Mouse (Mus musculus) heart, embryonic 12.5 days (tissue): ENCODE data around the gene Tktl1. TPM values are rescaled to one million over a fixed set of nuclear protein-coding genes. Genes with fewer than 3 reads are reported as not detected.

ENCODE experiments used
- polyA plus RNA-seq: library from polyadenylated mRNA; unstranded; fragments of >200 nt; fragmentation: Nextera tagmentation; extraction: Ambion mirVana; gene quantifications from 2 replicates; pipeline ENCODE4 v1.2.1, GENCODE M21; 2016

Gene Tktl1
- polyA plus RNA-seq, 1 experiment from 2014 or later, result not detected

Other genes starting within 250 kb of the Tktl1 start
- gene Renbp, start 246.4 kb upstream of the Tktl1 start, polyA plus RNA-seq, result 50.2 and 50.8 TPM in 2 replicates
- gene Hcfc1, start 210.9 kb upstream of the Tktl1 start, polyA plus RNA-seq, result 41.3 and 47.3 TPM in 2 replicates
- gene Irak1, start 153.3 kb upstream of the Tktl1 start, polyA plus RNA-seq, result 55.6 and 58.4 TPM in 2 replicates
- gene Opn1mw, start 49.8 kb upstream of the Tktl1 start, polyA plus RNA-seq, result not detected in 2 replicates
- gene Mecp2, start 41.9 kb upstream of the Tktl1 start, polyA plus RNA-seq, result 12.0 and 14.0 TPM in 2 replicates
- gene Tex28, start 9.4 kb upstream of the Tktl1 start, polyA plus RNA-seq, result not detected in 2 replicates
- 226 and 227 TPM in 2 replicates for gene Flna, start 72.6 kb downstream of the Tktl1 start, polyA plus RNA-seq
- gene Emd, start 77.4 kb downstream of the Tktl1 start, polyA plus RNA-seq, result 16.8 and 17.3 TPM in 2 replicates
- 437 and 446 TPM in 2 replicates for gene Rpl10, start 93.6 kb downstream of the Tktl1 start, polyA plus RNA-seq
- 70.5 and 71.3 TPM in 2 replicates for gene Taz, start 104.7 kb downstream of the Tktl1 start, polyA plus RNA-seq
- 10.2 and 10.8 TPM in 2 replicates for gene Dnase1l1, start 105.1 kb downstream of the Tktl1 start, polyA plus RNA-seq
- gene Atp6ap1, start 119.8 kb downstream of the Tktl1 start, polyA plus RNA-seq, result 125 and 128 TPM in 2 replicates
- gene Gdi1, start 127.7 kb downstream of the Tktl1 start, polyA plus RNA-seq, result 167 and 174 TPM in 2 replicates
- gene Fam50a, start 135.8 kb downstream of the Tktl1 start, polyA plus RNA-seq, result 53.1 and 55.1 TPM in 2 replicates
- 9.6 and 9.8 TPM in 2 replicates for gene Plxna3, start 151.8 kb downstream of the Tktl1 start, polyA plus RNA-seq
- gene Lage3, start 176.4 kb downstream of the Tktl1 start, polyA plus RNA-seq, result 93.9 and 95.5 TPM in 2 replicates
- 57.4 and 58.2 TPM in 2 replicates for gene Ubl4a, start 196.0 kb downstream of the Tktl1 start, polyA plus RNA-seq
- 13.5 and 13.7 TPM in 2 replicates for gene Slc10a3, start 196.1 kb downstream of the Tktl1 start, polyA plus RNA-seq
- gene Fam3a, start 216.0 kb downstream of the Tktl1 start, polyA plus RNA-seq, result 25.7 and 26.8 TPM in 2 replicates
- gene Ikbkg, start 216.0 kb downstream of the Tktl1 start, polyA plus RNA-seq, result 25.6 and 29.4 TPM in 2 replicates